Mouse (Mus musculus) testis, postnatal 14 days (tissue): Measurements from ENCODE around the gene Dhx58.
A peak's percentile ranks its signal among the peaks of the same experiment; 100 is the strongest.
"Not testable (repeated sequence)": the region's sequence is repeated elsewhere in the genome, so short reads cannot be mapped to it uniquely, and the experiment has no call there.

Source experiments
- DNase-seq: peaks from one replicate; pipeline ENCODE4 v3.0.0; 2021; ENCODE audit warnings: low spot score

Gene Dhx58

GRCm38 (mm10) chr11:100700710-100701109 is 3.4 kb downstream of the Dhx58 start:
- DNase-seq, result no peak

- no peak for DNase-seq
These were observed 6.2 kb downstream of the Dhx58 start for GRCm38 (mm10) chr11:100697921-100698320.

DNA sequence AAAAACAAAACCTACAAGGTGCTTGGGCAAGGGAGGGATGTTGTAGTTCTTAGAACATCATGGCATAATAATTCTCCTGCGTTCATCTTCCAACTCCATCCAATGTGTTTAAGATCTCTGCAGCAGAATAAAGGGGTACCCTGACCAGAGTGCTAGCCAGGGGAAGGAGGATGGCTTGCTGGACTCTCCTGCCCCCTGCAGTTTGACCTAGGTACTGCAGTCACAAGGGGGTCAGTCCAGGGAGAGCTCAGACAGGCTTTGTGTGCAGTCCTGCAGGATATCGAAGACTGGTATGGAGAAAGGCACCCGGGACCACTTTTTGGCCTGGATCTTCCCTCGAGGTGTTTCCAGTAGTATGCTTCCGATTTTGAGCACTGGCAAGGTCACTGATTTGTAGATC is 9.1 kb downstream of the Dhx58 start:
- DNase-seq, result peak; percentile 48

DNA sequence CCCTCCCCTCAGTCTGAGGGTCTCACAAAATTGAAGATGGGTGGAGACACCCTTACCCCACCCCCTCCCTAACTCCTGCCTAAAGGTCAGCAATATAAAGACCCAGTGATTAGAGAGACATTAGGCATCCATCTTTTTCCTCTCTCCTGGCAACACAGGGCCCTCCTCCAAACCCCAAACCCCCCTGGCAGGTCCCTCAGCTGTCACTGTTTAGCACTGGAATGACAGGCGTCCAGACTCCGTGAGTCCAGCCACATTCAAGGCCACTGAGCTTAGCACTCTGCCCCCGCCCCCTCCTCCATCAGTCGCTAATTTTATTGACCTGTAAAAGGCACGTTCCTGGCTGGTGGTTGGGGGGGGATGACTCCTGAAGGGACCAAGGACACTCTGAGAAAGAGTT is 10.9 kb downstream of the Dhx58 start:
- DNase-seq, result no peak

GRCm38 (mm10) chr11:100692164-100692616 is 11.9 kb downstream of the Dhx58 start, which contains the start of gene Zfp385c:
Gene Zfp385c, minus strand, starts transcription at chr11:100692455.
- no peak for DNase-seq

GRCm38 (mm10) chr11:100690389-100690788 is 13.7 kb downstream of the Dhx58 start:
- DNase-seq, result no peak

GRCm38 (mm10) chr11:100688443-100688842 is 15.6 kb downstream of the Dhx58 start:
- DNase-seq, result no peak

GRCm38 (mm10) chr11:100687265-100687664 is 16.8 kb downstream of the Dhx58 start:
- DNase-seq, result no peak

DNA sequence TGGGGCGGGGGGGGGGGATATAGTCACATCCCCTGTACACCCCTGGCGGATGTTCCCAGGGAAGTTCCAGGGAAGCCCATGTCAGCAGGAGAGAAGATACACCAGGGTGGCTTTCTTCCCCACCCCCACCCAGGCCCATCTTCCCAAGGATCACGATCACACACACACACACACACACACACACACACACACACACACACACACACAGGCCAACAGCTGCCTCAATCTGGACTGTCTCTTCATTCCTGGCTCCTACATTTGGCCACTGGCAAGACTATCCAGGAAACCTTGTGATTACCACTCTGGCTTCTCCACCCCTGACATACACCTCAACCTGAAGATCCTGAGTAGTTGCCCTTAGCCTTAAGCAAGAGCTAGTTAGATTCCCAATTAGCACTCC is 18.7 kb downstream of the Dhx58 start:
- DNase-seq, result no peak

DNA sequence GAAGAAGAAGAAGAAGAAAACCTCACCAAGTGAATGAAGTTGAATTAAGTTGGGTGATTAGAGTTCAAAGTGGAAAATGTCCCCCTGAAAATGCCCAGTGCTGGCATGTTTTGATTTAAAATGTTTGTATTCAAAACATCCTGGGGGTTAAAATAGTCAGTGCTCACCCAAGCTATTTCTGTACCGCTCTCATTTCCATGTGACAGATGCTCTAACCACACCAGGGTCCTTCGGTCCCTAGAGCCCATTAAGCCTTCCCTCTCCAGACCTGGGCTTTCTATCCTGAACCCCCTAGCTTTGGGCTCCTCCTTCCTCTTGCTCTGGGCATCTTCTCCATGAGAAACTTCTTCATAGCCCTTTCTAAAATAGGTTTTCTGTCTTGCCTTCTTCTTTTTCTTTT is 20.0 kb downstream of the Dhx58 start:
- no peak for DNase-seq

DNA sequence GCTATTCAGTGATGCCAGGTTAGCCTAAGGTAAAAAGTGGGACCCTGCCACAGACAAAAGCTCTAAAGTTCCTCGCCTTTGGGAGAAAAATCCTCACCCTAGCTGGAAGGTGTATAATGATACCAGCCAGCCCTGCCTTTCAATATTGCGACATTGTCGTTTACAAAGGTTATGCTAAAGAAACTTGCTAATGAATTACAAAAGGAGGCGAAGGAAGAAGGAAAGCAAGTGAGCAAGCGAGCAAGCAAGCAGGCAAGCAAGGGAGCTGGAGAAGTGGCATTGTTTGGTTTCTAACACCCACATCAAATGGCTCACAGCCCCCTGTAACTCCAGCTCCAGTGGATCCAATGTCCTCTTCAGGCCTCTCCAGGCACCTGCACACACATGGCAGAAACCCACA is 21.5 kb downstream of the Dhx58 start:
- no peak for DNase-seq

- no peak for DNase-seq
These were observed 22.2 kb downstream of the Dhx58 start for GRCm38 (mm10) chr11:100681826-100682225.

GRCm38 (mm10) chr11:100677810-100678209 is 26.3 kb downstream of the Dhx58 start:
- no peak for DNase-seq

- peak; percentile 39 for DNase-seq
These were observed 30.9 kb downstream of the Dhx58 start for GRCm38 (mm10) chr11:100673169-100673568.

GRCm38 (mm10) chr11:100671956-100672355 is 32.1 kb downstream of the Dhx58 start:
- no peak for DNase-seq

DNA sequence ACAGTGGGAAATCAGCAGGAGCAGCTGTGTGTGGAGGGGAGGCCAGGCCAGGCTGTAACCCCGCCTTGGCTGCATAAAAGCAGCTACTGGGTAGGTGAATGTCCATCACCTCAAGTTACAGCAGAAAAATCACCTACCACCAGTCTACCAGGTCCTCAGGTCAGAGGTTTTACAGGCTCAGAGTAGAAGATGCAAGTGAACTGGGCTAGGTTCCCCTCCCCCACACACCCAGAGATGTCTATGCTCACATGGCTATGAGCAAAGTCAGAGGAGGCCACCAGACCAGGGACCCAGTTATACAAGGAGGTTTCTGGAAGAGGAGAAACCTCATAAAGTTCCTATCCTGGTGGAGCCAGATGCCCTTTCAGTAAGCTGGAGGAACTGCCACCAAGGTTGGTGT is 33.0 kb downstream of the Dhx58 start:
- DNase-seq, result no peak

- no peak for DNase-seq
These were observed 44.3 kb downstream of the Dhx58 start for GRCm38 (mm10) chr11:100659806-100660205.

DNA sequence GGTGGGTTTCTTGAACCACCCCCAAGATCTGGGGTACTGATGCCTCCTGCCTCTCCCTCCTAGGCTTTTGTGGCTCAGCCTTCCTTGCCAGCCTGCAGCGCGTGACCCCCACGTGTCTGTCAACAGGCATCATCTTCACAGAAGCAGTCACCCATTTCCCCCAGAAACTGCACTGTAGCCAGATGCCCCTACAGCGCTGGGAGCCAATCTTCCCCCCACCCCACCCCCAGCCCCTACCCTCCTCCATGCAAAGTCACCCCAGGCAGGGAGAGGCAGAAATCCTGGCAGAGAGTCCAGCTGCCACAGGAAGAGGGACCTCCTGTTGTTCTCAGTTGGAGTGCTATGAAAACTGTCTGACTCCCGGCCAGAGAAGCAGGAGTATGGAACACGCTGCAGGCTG is 47.6 kb downstream of the Dhx58 start:
- DNase-seq, result no peak

DNA sequence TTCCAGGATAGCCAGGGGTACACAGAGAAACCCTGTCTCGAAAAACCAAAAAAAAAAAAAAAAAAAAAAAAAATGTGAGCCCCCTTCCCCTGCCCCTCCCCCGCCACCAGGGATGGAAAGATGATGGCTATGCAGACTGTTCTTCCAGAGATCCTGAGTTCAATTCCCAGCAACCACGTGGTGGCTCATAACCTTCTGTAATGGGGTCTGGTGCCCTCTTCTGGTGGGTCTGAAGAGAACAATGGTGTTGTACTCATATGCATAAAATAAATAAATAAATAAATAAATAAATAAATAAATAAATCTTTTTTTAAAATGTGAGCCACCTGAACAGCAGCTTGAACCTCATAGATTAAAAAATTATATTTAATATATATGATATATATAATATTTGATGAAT is 48.5 kb downstream of the Dhx58 start:
- DNase-seq, result not testable (repeated sequence)

DNA sequence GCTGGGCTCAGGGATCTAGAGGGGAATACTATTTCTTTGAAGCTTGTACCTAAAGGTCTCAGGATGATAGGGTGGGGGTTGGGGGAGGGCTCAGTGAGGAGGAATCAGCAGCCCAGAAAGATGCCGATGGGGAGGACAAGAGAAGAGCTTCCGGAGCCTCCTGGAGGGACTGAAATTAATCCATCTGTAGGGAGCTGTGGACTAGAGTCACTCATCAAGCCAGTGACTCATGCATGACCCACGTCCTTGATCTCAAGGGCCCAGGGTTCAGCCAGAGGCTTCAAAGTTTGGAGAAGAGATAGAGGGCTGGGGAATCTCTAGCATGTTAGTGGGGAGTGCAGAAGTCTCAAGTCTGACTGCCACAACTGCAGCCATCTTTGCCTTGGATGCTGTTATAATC is 52.3 kb downstream of the Dhx58 start:
- DNase-seq, result no peak

GRCm38 (mm10) chr11:100651205-100651604 is 52.9 kb downstream of the Dhx58 start:
- no peak for DNase-seq

GRCm38 (mm10) chr11:100648405-100648804 is 55.7 kb downstream of the Dhx58 start:
- DNase-seq, result no peak

- DNase-seq, result no peak
These were observed 57.8 kb downstream of the Dhx58 start for GRCm38 (mm10) chr11:100646265-100646664.
